Mouse (Mus musculus) forebrain, embryonic 11.5 days (tissue): ENCODE measurements around the gene Limk1. TPM values are rescaled to one million over a fixed set of nuclear protein-coding genes. Genes with fewer than 3 reads are reported as not detected.
"Not testable (repeated sequence)": the region's sequence is repeated elsewhere in the genome, so short reads cannot be mapped to it uniquely, and the experiment has no call there.

Experiments
- ATAC-seq: fragments of 200-750 bp; cut with Nextera tagmentation; replicated peaks from 2 replicates; pipeline ENCODE4 v1.8.0; 2017; ENCODE audit warnings: moderate TSS enrichment; ENCODE audit not compliant: low FRiP score
- DNase-seq: peaks from one replicate; pipeline ENCODE4 v3.0.0-alpha.2; 2017; ENCODE audit warnings: low spot score
- H3K27ac ChIP-seq: fragments of 300-500 bp; sonication (generic); 2 replicates; pipeline ENCODE4 v1.5.1; 2014; ENCODE audit warnings: low read depth, low read length
- H3K27me3 ChIP-seq: fragments of 300-500 bp; sonication (generic); 2 replicates; pipeline ENCODE4 v1.6.1; 2014; ENCODE audit warnings: mild to moderate bottlenecking, low read length, mixed read lengths; ENCODE audit not compliant: control insufficient read depth, insufficient read depth
- H3K36me3 ChIP-seq: fragments of 300-500 bp; sonication (generic); 2 replicates; pipeline ENCODE4 v1.6.1; 2014; ENCODE audit warnings: mild to moderate bottlenecking, low read length, moderate library complexity, mixed read lengths; ENCODE audit not compliant: control insufficient read depth, insufficient read depth
- H3K4me1 ChIP-seq: fragments of 300-500 bp; sonication (generic); replicated peaks from 2 replicates; pipeline ENCODE4 v1.6.1; 2014; ENCODE audit warnings: low read length, mixed read lengths; ENCODE audit not compliant: control insufficient read depth, insufficient read depth
- H3K4me2 ChIP-seq: fragments of 300-500 bp; sonication (generic); 2 replicates; pipeline ENCODE4 v1.6.1; 2014; ENCODE audit warnings: low read depth, mild to moderate bottlenecking, low read length, moderate library complexity, mixed read lengths; ENCODE audit not compliant: severe bottlenecking
- H3K4me3 ChIP-seq: fragments of 300-500 bp; sonication (generic); 2 replicates; pipeline ENCODE4 v1.5.1; 2014; ENCODE audit warnings: low read depth, low read length
- H3K9ac ChIP-seq: fragments of 300-500 bp; sonication (generic); 2 replicates; pipeline ENCODE4 v1.6.1; 2014; ENCODE audit warnings: low read length
- H3K9me3 ChIP-seq: fragments of 300-500 bp; sonication (generic); 2 replicates; pipeline ENCODE4 v1.6.1; 2016; ENCODE audit warnings: low read length, mixed read lengths; ENCODE audit not compliant: control insufficient read depth
- WGBS: fragments of 180-500 bp; shearing (Covaris S2); extraction: QIAGEN DNeasy Blood & Tissue Kit; methylation state at CpG from one replicate; pipeline ENCODE4 v1.1.7; 2014; 5-methylcytosine and 5-hydroxymethylcytosine counted together
- polyA plus RNA-seq: library from polyadenylated mRNA; unstranded; fragments of >200 nt; fragmentation: Nextera tagmentation; extraction: Ambion mirVana; gene quantifications from 2 replicates; pipeline ENCODE4 v1.2.1, GENCODE M21; 2014

The Limk1 gene
- polyA plus RNA-seq, 1 experiment from 2014 or later = 11.2 TPM

DNA sequence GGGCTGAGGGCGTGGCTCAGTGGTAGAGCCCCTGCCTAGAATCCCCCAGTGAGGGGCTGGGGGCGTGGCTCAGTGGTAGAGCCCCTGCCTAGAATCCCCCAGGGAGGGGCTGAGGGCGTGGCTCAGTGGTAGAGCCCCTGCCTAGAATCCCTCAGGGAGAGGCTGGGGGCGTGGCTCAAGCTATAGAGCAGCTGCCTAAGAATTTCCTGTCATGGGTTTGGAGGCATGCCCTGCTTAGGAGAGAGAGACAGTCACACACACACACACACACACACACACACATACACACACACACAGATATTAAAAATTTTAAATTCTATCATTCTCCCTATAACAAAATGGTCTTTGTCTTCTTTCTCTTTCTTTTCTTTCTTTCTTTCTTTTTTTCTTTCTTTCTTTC, 39.4 kb downstream of the Limk1 start:
- WGBS = 95% methylated on average over 2 of the region's 4 CpGs
- not testable (repeated sequence) for H3K9me3 ChIP-seq, ATAC-seq, H3K36me3 ChIP-seq, H3K27ac ChIP-seq, H3K4me1 ChIP-seq, H3K4me3 ChIP-seq, H3K9ac ChIP-seq, H3K27me3 ChIP-seq, DNase-seq, H3K4me2 ChIP-seq

DNA sequence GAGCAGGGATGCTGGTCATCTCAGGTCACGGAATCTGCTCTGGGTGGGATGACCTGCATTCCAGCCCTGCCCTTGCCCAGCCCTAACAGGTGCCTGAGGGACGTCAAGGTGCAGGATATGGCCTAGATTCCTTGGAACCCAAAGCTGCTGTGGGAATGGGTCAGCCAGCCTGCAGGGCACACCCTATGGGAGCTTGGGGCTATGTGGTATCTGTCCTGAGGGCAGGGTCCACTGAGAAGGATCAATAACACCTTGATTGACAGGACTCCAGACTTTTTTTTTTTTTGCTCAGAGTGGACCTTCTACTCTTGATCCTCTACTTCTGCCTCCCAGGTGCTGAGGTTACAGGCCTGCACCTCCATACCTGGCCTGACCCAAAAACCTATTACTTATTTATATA, 41.0 kb downstream of the Limk1 start:
- Histone ChIP-seq H3K4me1 (no peaks in the 10 kb centered on the region), H3K27ac (no peak overlapping the region), H3K4me3 (no peak overlapping the region), H3K9ac (no peak overlapping the region), H3K9me3 (no peaks in the 10 kb centered on the region), H3K4me2 (no peak overlapping the region), H3K27me3 (no peaks in the 10 kb centered on the region), H3K36me3 (no peaks in the 10 kb centered on the region)
- DNase-seq (no peak), ATAC-seq (no peak)
- 94% methylated on average over 2 of the region's 2 CpGs for WGBS

DNA sequence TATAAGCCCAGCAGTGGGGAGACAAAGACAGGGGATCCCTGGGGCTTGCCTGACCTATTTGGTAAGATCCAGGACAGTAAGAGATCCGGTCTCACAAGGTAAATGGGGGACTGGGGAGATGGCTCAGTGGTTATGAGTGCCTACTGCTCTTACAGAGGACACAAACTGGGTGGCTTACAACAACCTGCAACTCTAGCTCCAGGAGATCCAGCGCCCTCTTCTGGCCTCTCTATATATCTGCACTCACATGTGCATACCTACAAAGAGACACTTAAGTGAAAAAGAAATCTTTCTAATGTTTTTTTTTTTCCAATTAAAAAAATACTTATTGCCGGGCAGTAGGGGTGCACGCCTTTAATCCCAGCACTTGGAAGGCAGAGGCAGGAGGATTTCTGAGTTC, 41.9 kb downstream of the Limk1 start:
- Histone ChIP-seq H3K36me3 (no peaks in the 10 kb centered on the region), H3K4me3 (no peak overlapping the region), H3K27me3 (no peaks in the 10 kb centered on the region), H3K4me1 (no peaks in the 10 kb centered on the region), H3K27ac (no peak overlapping the region), H3K9me3 (no peaks in the 10 kb centered on the region), H3K4me2 (no peak overlapping the region), H3K9ac (no peak overlapping the region)
- WGBS = 68% methylated on average over 4 of the region's 4 CpGs
- ATAC-seq = no peak
- no peak for DNase-seq

DNA sequence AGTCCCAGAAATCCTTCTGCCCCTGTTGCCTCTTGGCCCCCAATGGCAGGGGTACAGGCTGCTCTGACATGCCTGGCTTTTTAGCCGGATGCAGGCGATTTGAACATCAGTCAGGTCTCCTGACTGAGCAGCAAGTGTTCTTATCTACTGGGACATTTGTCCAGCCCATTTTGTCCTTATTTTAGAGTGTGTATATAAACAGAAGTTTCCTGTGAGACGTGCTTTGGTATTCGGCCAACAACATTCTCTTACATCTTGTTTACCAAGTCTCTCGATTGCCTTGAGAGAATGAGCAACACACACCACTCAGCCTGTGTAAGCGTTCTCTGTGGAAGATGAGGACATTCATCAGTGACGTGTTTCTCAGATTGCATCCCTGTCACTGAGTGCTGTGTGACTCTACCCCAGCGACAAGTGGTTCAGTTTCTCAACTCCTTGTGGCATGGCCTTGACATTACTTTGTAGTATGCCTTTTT, 43.7 kb downstream of the Limk1 start:
- ATAC-seq (no peak), DNase-seq (no peak)
- H3K4me2 ChIP-seq = no peak overlapping the region
- H3K27me3 ChIP-seq = no peaks in the 10 kb centered on the region
- H3K4me3 ChIP-seq = no peak overlapping the region
- H3K9ac ChIP-seq = no peak overlapping the region
- WGBS = 87% methylated on average over 8 of the region's 8 CpGs
- H3K36me3 ChIP-seq = no peaks in the 10 kb centered on the region
- no peaks in the 10 kb centered on the region for H3K9me3 ChIP-seq
- H3K4me1 ChIP-seq = peaks cover 2% of the 10 kb centered on the region; the same call in 1 of the 2 replicates
- H3K27ac ChIP-seq = no peak overlapping the region

DNA sequence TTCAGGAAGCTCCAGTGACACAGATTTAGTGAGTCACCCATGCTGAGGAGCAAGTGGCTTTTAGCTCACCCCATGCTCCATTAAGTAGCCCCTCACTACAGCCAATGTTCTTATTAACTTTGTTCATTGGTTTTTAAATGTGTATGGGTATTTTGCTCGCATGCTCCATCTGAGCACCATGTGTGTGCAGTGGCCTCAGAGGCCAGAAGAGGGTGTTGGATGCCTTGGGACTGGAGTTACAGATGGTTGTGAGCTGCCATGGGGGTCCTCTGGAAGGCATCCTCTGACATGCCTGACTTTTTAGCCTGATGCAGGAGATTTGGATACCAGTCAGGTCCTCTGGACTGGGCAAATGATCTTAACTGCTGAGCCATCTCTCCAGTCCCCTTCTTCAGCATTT, 44.3 kb downstream of the Limk1 start:
- Histone ChIP-seq H3K4me2 (no peak overlapping the region), H3K9ac (no peak overlapping the region), H3K27me3 (no peaks in the 10 kb centered on the region), H3K4me1 (peaks cover 3% of the 10 kb centered on the region; the same call in 1 of the 2 replicates), H3K36me3 (no peaks in the 10 kb centered on the region), H3K4me3 (no peak overlapping the region), H3K27ac (no peak overlapping the region), H3K9me3 (no peaks in the 10 kb centered on the region)
- no peak for ATAC-seq
- DNase-seq = no peak
- 74% methylated on average over 1 of the region's 1 CpGs for WGBS

DNA sequence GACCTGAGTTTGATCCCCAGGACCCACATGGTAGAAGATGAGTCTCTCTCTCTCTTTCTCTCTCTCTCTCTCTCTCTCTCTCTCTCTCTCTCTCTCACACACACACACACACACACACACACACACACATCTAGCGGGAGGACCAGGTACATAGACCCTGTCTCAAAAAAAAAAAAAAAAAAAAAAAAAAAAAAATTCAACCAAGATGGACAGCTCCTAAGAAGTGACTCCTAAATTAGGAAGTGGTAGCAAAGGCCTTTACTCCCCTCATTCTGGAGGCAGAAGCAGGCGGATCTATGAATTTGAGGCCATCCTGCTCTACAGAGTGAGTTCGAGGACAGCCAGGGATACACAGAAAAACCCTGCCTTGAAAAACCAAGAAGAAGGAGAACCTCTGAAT, 48.0 kb downstream of the Limk1 start:
- 86% methylated on average over 3 of the region's 3 CpGs for WGBS
- H3K4me2 ChIP-seq = no peak overlapping the region

DNA sequence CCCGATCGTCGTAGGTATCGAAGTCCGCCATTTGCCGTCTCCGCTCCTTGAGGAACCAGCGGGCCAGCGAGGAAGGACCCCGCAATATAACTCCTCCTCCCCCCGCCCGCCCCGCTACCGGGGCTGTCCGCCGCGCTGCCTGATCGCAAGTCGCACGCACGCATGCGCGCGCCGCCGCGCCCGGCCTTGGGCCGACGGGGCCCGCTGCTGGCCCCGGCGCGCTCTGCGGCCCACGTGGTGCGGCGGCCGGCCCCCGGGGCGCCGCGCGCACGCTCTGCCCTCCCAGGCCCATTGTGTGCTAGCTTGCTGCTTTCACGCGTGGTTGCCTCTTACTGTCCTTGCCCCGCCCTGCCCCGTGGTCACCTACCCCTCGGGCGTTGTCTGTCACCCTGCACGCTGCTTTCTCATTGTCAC, 49.1 kb downstream of the Limk1 start, which contains the start of gene Eif4h:
Gene Eif4h (minus strand): TSS at position 222 of the 414 bp plus-strand sequence.
- H3K9ac ChIP-seq = peak within 1 kb of the TSS; percentile 99
- under 1% methylated on average over 52 of the region's 52 CpGs for WGBS
- peak within 1 kb of the TSS; percentile 99 for H3K4me3 ChIP-seq
- peak; percentile 95 for ATAC-seq
- peak within 1 kb of the TSS; percentile 85 for H3K27ac ChIP-seq
- no peaks in the 10 kb centered on the region for H3K27me3 ChIP-seq
- peak within 1 kb of the TSS; percentile 87 for H3K4me2 ChIP-seq
- DNase-seq = peak; percentile 99
- H3K4me1 ChIP-seq = peaks cover 6% of the 10 kb centered on the region
- H3K9me3 ChIP-seq = no peaks in the 10 kb centered on the region
- no peaks in the 10 kb centered on the region; the same call in 1 of the 2 replicates for H3K36me3 ChIP-seq

More for the DNA sequence above, 48.0 kb downstream of the Limk1 start:
- DNase-seq (no peak), ATAC-seq (no peak)
- H3K4me1 ChIP-seq = peaks cover 6% of the 10 kb centered on the region
- H3K27me3 ChIP-seq = no peaks in the 10 kb centered on the region
- no peaks in the 10 kb centered on the region; the same call in 1 of the 2 replicates for H3K36me3 ChIP-seq
- no peak overlapping the region for H3K4me3 ChIP-seq
- H3K9me3 ChIP-seq = no peaks in the 10 kb centered on the region
- no peak overlapping the region for H3K27ac ChIP-seq
- no peak overlapping the region for H3K9ac ChIP-seq

DNA sequence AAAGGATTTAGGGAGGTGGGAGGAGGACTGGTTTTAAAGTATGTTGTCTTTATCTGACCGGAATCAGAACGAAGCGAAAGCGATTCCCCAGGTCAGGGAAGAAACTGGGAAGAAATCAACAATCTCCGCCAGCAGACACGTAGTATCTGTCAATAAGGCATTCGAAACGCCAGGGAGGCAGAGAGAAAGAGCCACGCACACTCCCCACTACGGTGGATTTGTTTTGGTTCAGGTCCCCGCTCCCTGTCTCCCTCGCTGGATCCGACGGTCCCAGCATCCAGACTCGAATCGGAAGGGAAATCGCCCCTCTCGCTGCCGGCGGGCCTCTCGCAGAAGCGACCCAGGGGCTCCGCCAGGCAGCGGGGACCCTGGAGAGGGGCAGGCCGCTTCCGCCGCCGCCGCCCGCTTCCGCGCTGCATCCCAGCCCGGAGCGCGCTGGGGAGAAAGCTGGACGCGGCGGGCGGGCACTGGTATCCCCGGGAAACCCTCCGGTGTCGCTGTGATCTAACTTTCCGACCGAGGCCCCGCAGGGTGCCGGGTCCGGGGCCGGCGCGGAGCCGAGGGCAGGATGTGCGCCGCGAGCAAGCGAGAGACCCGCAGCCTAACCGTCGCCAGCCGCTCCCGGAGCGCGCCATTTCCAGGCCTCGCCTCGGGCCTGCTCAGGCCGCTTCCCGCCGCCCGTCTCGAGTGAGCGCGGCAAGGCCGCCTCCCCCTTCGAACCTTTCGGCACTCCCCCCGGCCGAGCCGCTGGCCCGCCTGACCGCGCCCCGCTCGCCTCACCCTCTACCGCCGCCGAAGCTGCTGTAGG, 49.7 kb downstream of the Limk1 start:
- Histone ChIP-seq H3K4me3 (peak overlapping the region; percentile 99), H3K36me3 (no peaks in the 10 kb centered on the region; the same call in 1 of the 2 replicates), H3K9me3 (no peaks in the 10 kb centered on the region), H3K27ac (peak overlapping the region; percentile 85), H3K4me2 (peak overlapping the region; percentile 87), H3K9ac (peak overlapping the region; percentile 99), H3K27me3 (no peaks in the 10 kb centered on the region), H3K4me1 (peaks cover 6% of the 10 kb centered on the region)
- peak; percentile 73 for ATAC-seq
- DNase-seq = no peak
- WGBS = under 1% methylated on average over 83 of the region's 85 CpGs
